Mouse (Mus musculus): Measurements from ENCODE around the gene Fgfr2.
A peak's percentile ranks its signal among the peaks of the same experiment; 100 is the strongest.

Fgfr2 gene

GRCm38 (mm10) chr7:133088411-133088810 is 34.7 kb downstream of the Fgfr2 start:
- DNase-seq (ENCODE audit: low spot score in 2 of 2), result no peak

GRCm38 (mm10) chr7:133085408-133085807 is 37.7 kb downstream of the Fgfr2 start:
- DNase-seq (ENCODE audit: low spot score in 2 of 2), result no peak

GRCm38 (mm10) chr7:133083936-133084614 is 39.1 kb downstream of the Fgfr2 start:
- no peak for DNase-seq (ENCODE audit: low spot score in 2 of 2)

- no peak for DNase-seq (ENCODE audit: low spot score in 2 of 2)
Observed at GRCm38 (mm10) chr7:133078929-133079328, 44.2 kb downstream of the Fgfr2 start.

- DNase-seq (ENCODE audit: low spot score in 2 of 2), result no peak
Observed at GRCm38 (mm10) chr7:133074462-133075133, 48.6 kb downstream of the Fgfr2 start.

- no peak for DNase-seq (ENCODE audit: low spot score in 2 of 2)
Observed at GRCm38 (mm10) chr7:133073147-133073651, 50.0 kb downstream of the Fgfr2 start.

GRCm38 (mm10) chr7:133072535-133072934 is 50.6 kb downstream of the Fgfr2 start:
- no peak for DNase-seq (ENCODE audit: low spot score in 2 of 2)

GRCm38 (mm10) chr7:133067321-133067841 is 55.8 kb downstream of the Fgfr2 start:
- no peak for DNase-seq (ENCODE audit: low spot score in 2 of 2)

- DNase-seq (ENCODE audit: low spot score in 2 of 2), result no peak
Observed at GRCm38 (mm10) chr7:133066776-133067175, 56.4 kb downstream of the Fgfr2 start.

- no peak for DNase-seq (ENCODE audit: low spot score in 2 of 2)
Observed at GRCm38 (mm10) chr7:133062055-133062454, 61.1 kb downstream of the Fgfr2 start.

GRCm38 (mm10) chr7:133060170-133060569 is 63.0 kb downstream of the Fgfr2 start:
- no peak for DNase-seq (ENCODE audit: low spot score in 2 of 2)

GRCm38 (mm10) chr7:133059517-133060104 is 63.5 kb downstream of the Fgfr2 start:
- DNase-seq (ENCODE audit: low spot score in 2 of 2), result no peak

GRCm38 (mm10) chr7:133059150-133059509 is 64.0 kb downstream of the Fgfr2 start:
- DNase-seq (ENCODE audit: low spot score in 2 of 2), result no peak

- no peak for DNase-seq (ENCODE audit: low spot score in 2 of 2)
Observed at GRCm38 (mm10) chr7:133058496-133059149, 64.5 kb downstream of the Fgfr2 start.

GRCm38 (mm10) chr7:133056924-133057323 is 66.2 kb downstream of the Fgfr2 start:
- no peak for DNase-seq (ENCODE audit: low spot score in 2 of 2)

GRCm38 (mm10) chr7:133054486-133054885 is 68.7 kb downstream of the Fgfr2 start:
- no peak for DNase-seq (ENCODE audit: low spot score in 2 of 2)

- no peak for DNase-seq (ENCODE audit: low spot score in 2 of 2)
Observed at GRCm38 (mm10) chr7:133053757-133054156, 69.4 kb downstream of the Fgfr2 start.

GRCm38 (mm10) chr7:133052819-133053218 is 70.3 kb downstream of the Fgfr2 start:
- peak in 1 of 2 experiments; percentile 8 for DNase-seq (ENCODE audit: low spot score in 2 of 2)

GRCm38 (mm10) chr7:133050681-133051080 is 72.5 kb downstream of the Fgfr2 start:
- DNase-seq (ENCODE audit: low spot score in 2 of 2), result no peak

GRCm38 (mm10) chr7:133048085-133048630 is 75.0 kb downstream of the Fgfr2 start:
- DNase-seq (ENCODE audit: low spot score in 2 of 2), result no peak

GRCm38 (mm10) chr7:133047287-133047686 is 75.9 kb downstream of the Fgfr2 start:
- no peak for DNase-seq (ENCODE audit: low spot score in 2 of 2)

GRCm38 (mm10) chr7:133044721-133045120 is 78.4 kb downstream of the Fgfr2 start:
- DNase-seq (ENCODE audit: low spot score in 2 of 2), result no peak
